Mouse (Mus musculus): Measurements from ENCODE around the gene Med27.

DNA sequence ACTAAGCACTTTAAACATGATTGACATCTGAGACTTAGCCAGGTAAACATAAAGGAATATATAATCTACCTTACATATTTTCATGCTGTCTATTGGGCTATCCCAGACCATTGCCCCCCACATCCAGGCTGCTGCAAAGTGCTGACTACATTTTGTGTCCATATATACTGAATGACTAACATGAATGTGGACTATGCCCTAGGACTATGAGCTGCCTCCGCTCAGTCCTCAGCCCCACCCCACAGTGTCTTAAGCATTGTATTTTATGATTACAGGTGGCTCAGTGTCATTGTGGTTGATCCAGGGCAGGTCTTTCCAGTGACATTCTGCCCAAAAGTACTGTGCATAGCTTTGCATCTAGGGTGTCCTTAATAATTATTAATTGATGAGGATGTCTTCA is 8.2 kb upstream of the Med27 start:
- TF ChIP-seq MAX (IDR thresholded peaks at IDR 0.05; ENCODE audit: low read length), result no peak
- TF ChIP-seq POLR2AphosphoS2 (IDR thresholded peaks at IDR 0.05; ENCODE audit: low read depth, low read length), result no peak
- no peak for TF ChIP-seq CTCF (conservative IDR thresholded peaks at IDR 0.05 in 1 of 2, IDR thresholded peaks at IDR 0.05 in 1 of 2; ENCODE audit: low read depth in 2 of 2, low read length in 2 of 2)
- no peak for TF ChIP-seq ELF1 (IDR thresholded peaks at IDR 0.05; ENCODE audit: low read depth, low read length)
- TF ChIP-seq NELFE (IDR thresholded peaks at IDR 0.05; ENCODE audit: low read depth, low read length), result no peak
- no peak for TF ChIP-seq EP300 (IDR thresholded peaks at IDR 0.05; ENCODE audit: low read length)

Data from CH12.LX (cell line).